Mouse (Mus musculus) G1E (cell line): Measurements from ENCODE around the gene Klhl3. TPM values are rescaled to one million over a fixed set of nuclear protein-coding genes. Genes with fewer than 3 reads are reported as not detected.

Experiments used
- ATAC-seq: 2 replicates; pipeline ENCODE4 v1.8.0; 2016; ENCODE audit warnings: mild to moderate bottlenecking; ENCODE audit not compliant: insufficient number of reproducible peaks, poor library complexity, low FRiP score, severe bottlenecking; ENCODE audit errors: extremely low read depth
- DNase-seq: peaks from one replicate; pipeline ENCODE4 v3.0.0; 2012; ENCODE audit warnings: low spot score
- H3K27me3 ChIP-seq: 2 replicates; pipeline ENCODE4 v1.6.1; 2012; ENCODE audit warnings: mild to moderate bottlenecking, low read length, inconsistent platforms; ENCODE audit not compliant: insufficient read depth
- H3K36me3 ChIP-seq: replicated peaks from 2 replicates; pipeline ENCODE3; 2012; ENCODE audit warnings: mild to moderate bottlenecking, inconsistent platforms
- H3K4me1 ChIP-seq: 2 replicates; pipeline ENCODE4 v1.6.1; 2012; ENCODE audit warnings: low read depth, low read length, inconsistent platforms, mixed read lengths; ENCODE audit not compliant: insufficient read depth
- H3K4me3 ChIP-seq: 2 replicates; pipeline ENCODE4 v1.5.1; 2012; ENCODE audit warnings: low read depth, mild to moderate bottlenecking, inconsistent platforms, low read length, moderate library complexity, mixed read lengths
- H3K9me3 ChIP-seq: replicated peaks from 2 replicates; pipeline ENCODE4 v1.6.1; 2012; ENCODE audit warnings: inconsistent platforms
- CTCF ChIP-seq: IDR thresholded peaks from 2 replicates; pipeline ENCODE4 v1.5.1; 2012; ENCODE audit warnings: low read depth, low read length, inconsistent platforms, mixed read lengths
- GATA1 ChIP-seq: IDR thresholded peaks from 2 replicates; pipeline ENCODE4 v1.6.1; 2012; ENCODE audit warnings: borderline replicate concordance, low read length, inconsistent platforms, mixed read lengths
- GATA2 ChIP-seq: IDR thresholded peaks from 2 replicates; pipeline ENCODE4 v1.6.1; 2012; ENCODE audit warnings: low read depth, low read length, inconsistent platforms, borderline replicate concordance
- POLR2AphosphoS5 ChIP-seq: IDR thresholded peaks from 2 replicates; pipeline ENCODE4 v1.6.1; 2012; ENCODE audit warnings: low read depth, low read length, inconsistent platforms; ENCODE audit not compliant: insufficient replicate concordance
- TAL1 ChIP-seq: conservative IDR thresholded peaks from 2 replicates; pipeline ENCODE4 v1.6.1; 2012; ENCODE audit warnings: low read depth, low read length, inconsistent platforms, mixed read lengths
- polyA plus RNA-seq: library from polyadenylated mRNA; stranded (reverse); fragments of >175 nt; gene quantifications from 2 replicates; pipeline ENCODE4 v1.2.3, GENCODE M21; 2012
- total RNA-seq, 2 experiments: library from RNA; stranded (forward) in 1 of 2; stranded (reverse) in 1 of 2; fragments of 200-1000 nt in 1 of 2; fragments of >200 nt in 1 of 2; fragmentation: Nextera tagmentation in 1 of 2; gene quantifications; 2 replicates each; pipeline ENCODE4 v1.2.3; 2014 to 2017

The Klhl3 gene
- total and polyA plus RNA-seq, 3 experiments = 0.05 TPM; not detected in 2

- Histone ChIP-seq H3K4me1 (no peaks in the 10 kb centered on the region), H3K36me3 (no peaks in the 10 kb centered on the region), H3K4me3 (no peak overlapping the region), H3K9me3 (peaks cover 78% of the 10 kb centered on the region), H3K27me3 (no peaks in the 10 kb centered on the region)
- DNase-seq (no peak), ATAC-seq (no peak)
- TF ChIP-seq TAL1 = no peak
Observed at GRCm38 (mm10) chr13:58065316-58065715, 48.1 kb downstream of the Klhl3 start.

GRCm38 (mm10) chr13:58057953-58058870 is 55.2 kb downstream of the Klhl3 start:
- Histone ChIP-seq H3K4me3 (no peak overlapping the region), H3K4me1 (no peaks in the 10 kb centered on the region), H3K27me3 (no peaks in the 10 kb centered on the region), H3K9me3 (peaks cover 61% of the 10 kb centered on the region), H3K36me3 (no peaks in the 10 kb centered on the region)
- ATAC-seq (no peak), DNase-seq (no peak)
- TF ChIP-seq POLR2AphosphoS5 (no peak), CTCF (no peak), TAL1 (no peak), GATA1 (no peak), GATA2 (no peak)

DNA sequence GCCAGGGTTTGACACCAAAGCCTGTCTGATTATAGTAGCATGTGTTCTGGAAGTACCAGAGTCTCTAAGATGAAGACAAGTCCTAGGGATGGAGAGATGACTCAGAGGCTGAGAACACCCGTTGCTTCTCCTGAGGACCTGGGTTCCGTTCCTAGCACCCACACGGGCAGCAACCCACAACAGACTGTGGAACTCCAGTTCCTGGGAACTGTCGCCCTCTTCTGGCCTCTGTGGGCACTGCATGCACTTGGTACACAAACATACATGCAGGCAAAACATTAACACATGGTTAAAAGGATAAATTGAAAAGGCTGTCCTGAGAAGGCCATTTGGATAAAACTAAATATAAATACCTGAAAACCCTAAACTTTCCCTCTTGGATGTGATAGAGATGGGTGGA is 56.8 kb downstream of the Klhl3 start:
- Histone ChIP-seq H3K36me3 (no peaks in the 10 kb centered on the region), H3K4me1 (no peaks in the 10 kb centered on the region), H3K9me3 (peaks cover 55% of the 10 kb centered on the region), H3K27me3 (no peaks in the 10 kb centered on the region), H3K4me3 (no peak overlapping the region)
- TF ChIP-seq GATA1 (no peak), CTCF (no peak), TAL1 (no peak)
- ATAC-seq = no peak
- DNase-seq = no peak

- Histone ChIP-seq H3K4me1 (no peaks in the 10 kb centered on the region), H3K27me3 (no peaks in the 10 kb centered on the region), H3K36me3 (no peaks in the 10 kb centered on the region), H3K9me3 (peaks cover 60% of the 10 kb centered on the region), H3K4me3 (no peak overlapping the region)
- DNase-seq = no peak
- TF ChIP-seq GATA1 (no peak), POLR2AphosphoS5 (no peak), TAL1 (no peak), CTCF (no peak), GATA2 (no peak)
- ATAC-seq = no peak
Observed at GRCm38 (mm10) chr13:58053628-58054027, 59.8 kb downstream of the Klhl3 start.

DNA sequence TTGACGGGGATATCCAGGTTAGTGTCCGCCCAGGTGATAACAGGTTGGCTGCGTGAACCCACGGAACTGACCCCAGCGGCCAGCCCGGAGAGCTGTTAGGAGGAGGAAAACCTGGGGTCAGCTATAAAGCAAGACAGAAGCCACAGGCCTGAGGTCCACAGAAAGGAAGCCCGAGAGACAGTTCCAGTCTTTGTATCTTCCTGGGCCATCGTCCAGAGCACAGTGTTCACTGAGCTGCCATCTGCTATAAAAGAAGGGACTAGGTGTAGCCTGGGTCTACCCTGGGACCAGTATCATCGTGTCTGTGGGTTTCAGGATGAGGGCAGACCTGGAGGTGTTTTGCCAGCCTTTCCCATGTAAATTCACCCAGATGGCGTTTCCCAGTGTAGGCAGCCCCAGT is 61.7 kb downstream of the Klhl3 start:
- no peak for ATAC-seq
- H3K4me1 ChIP-seq = no peaks in the 10 kb centered on the region
- no peak for DNase-seq
- peaks cover 64% of the 10 kb centered on the region for H3K9me3 ChIP-seq
- no peak overlapping the region for H3K4me3 ChIP-seq
- H3K36me3 ChIP-seq = no peaks in the 10 kb centered on the region
- no peaks in the 10 kb centered on the region for H3K27me3 ChIP-seq
- TF ChIP-seq POLR2AphosphoS5 (no peak), TAL1 (no peak), CTCF (no peak), GATA2 (no peak), GATA1 (no peak)

GRCm38 (mm10) chr13:58051251-58051650 is 62.1 kb downstream of the Klhl3 start:
- Histone ChIP-seq H3K4me3 (no peak overlapping the region), H3K27me3 (no peaks in the 10 kb centered on the region), H3K9me3 (peaks cover 63% of the 10 kb centered on the region), H3K36me3 (no peaks in the 10 kb centered on the region), H3K4me1 (no peaks in the 10 kb centered on the region)
- DNase-seq (no peak), ATAC-seq (no peak)
- TF ChIP-seq TAL1 = no peak
- no peak for TF ChIP-seq GATA2
- TF ChIP-seq CTCF = no peak
- TF ChIP-seq POLR2AphosphoS5 = no peak
- TF ChIP-seq GATA1 = no peak

GRCm38 (mm10) chr13:58049121-58049520 is 64.3 kb downstream of the Klhl3 start:
- no peaks in the 10 kb centered on the region for H3K27me3 ChIP-seq
- H3K36me3 ChIP-seq = no peaks in the 10 kb centered on the region
- H3K9me3 ChIP-seq = peaks cover 75% of the 10 kb centered on the region
- H3K4me3 ChIP-seq = no peak overlapping the region
- no peak for DNase-seq
- ATAC-seq = no peak
- H3K4me1 ChIP-seq = no peaks in the 10 kb centered on the region
- no peak for TF ChIP-seq TAL1
- TF ChIP-seq CTCF = no peak
- TF ChIP-seq GATA1 = no peak
- TF ChIP-seq GATA2 = no peak
- TF ChIP-seq POLR2AphosphoS5 = no peak
